Comparison of ENCODE assay signal across 21 mouse cellular contexts in genomic region chr3:121699849-121700248, GRCm38 (mm10). TPM values are rescaled to one million over a fixed set of nuclear protein-coding genes. Genes with fewer than 3 reads are reported as not detected.
DNase-seq lines count a peak whose midpoint lies in the region; ATAC-seq and TF ChIP-seq lines count a peak whose summit lies in the region.
"Had no signal": no experiment of that assay in that cellular context is flagged by ENCODE, and none has a peak within 500 bp of the region (broad histone marks: within the 10 kb centered on the region; RNA-seq: fewer than 3 reads in every experiment).

No protein-coding gene starts in this region.

- TF ChIP-seq CTCF in layer of hippocampus, adult 2 months (conservative IDR thresholded peaks at IDR 0.05) = no peak
- TF ChIP-seq CTCF in hindbrain, postnatal 0 days (IDR thresholded peaks at IDR 0.05; ENCODE audit: low read depth) = no peak

- no peaks in the 10 kb centered on the region for H3K36me3 ChIP-seq in forebrain, embryonic 14.5 days (ENCODE audit: control insufficient read depth, insufficient read depth, low read length)
- H3K36me3 ChIP-seq in hindbrain, postnatal 0 days (ENCODE audit: insufficient read depth, low read length) = no peaks in the 10 kb centered on the region
- no peaks in the 10 kb centered on the region for H3K36me3 ChIP-seq in neural tube, embryonic 13.5 days
- H3K36me3 ChIP-seq: G1E; stomach, embryonic 15.5 days had no signal

- H3K9ac ChIP-seq in forebrain, embryonic 14.5 days (ENCODE audit: low read length) = no peak overlapping the region
- no peak overlapping the region for H3K9ac ChIP-seq in hindbrain, postnatal 0 days (replicated peaks; ENCODE audit: low read length)
- H3K9ac ChIP-seq in neural tube, embryonic 13.5 days = no peak overlapping the region
- H3K9ac ChIP-seq: stomach, embryonic 15.5 days had no signal

- peak overlapping the region; percentile 41 for H3K4me2 ChIP-seq in forebrain, embryonic 14.5 days (ENCODE audit: low read length)
- peak overlapping the region; percentile 42 for H3K4me2 ChIP-seq in hindbrain, postnatal 0 days (ENCODE audit: low read depth, low read length)
- peak overlapping the region; percentile 45 for H3K4me2 ChIP-seq in neural tube, embryonic 13.5 days
- H3K4me2 ChIP-seq: stomach, embryonic 15.5 days had no signal

- ATAC-seq in forebrain, embryonic 14.5 days = peak; percentile 38; the same call in 1 of the 2 replicates
- peak; percentile 25 for ATAC-seq in hindbrain, postnatal 0 days
- peak; percentile 44 for ATAC-seq in neural tube, embryonic 13.5 days (ENCODE audit: low read depth)
- ATAC-seq in CD4-positive, CD25-positive, alpha-beta regulatory T cell, adult 4 months = no peak

- 44% methylated on average over 4 of the region's 4 CpGs for WGBS in forebrain, embryonic 14.5 days
- 37% methylated on average over 4 of the region's 4 CpGs for WGBS in hindbrain, postnatal 0 days
- 45% methylated on average over 4 of the region's 4 CpGs for WGBS in neural tube, embryonic 13.5 days

- H3K27me3 ChIP-seq in forebrain, embryonic 14.5 days (replicated peaks; ENCODE audit: control insufficient read depth, insufficient read depth, low read length) = no peaks in the 10 kb centered on the region
- H3K27me3 ChIP-seq in hindbrain, postnatal 0 days (ENCODE audit: insufficient read depth, low read length) = no peaks in the 10 kb centered on the region
- no peaks in the 10 kb centered on the region for H3K27me3 ChIP-seq in neural tube, embryonic 13.5 days
- H3K27me3 ChIP-seq: stomach, embryonic 15.5 days had no signal

- H3K9me3 ChIP-seq in forebrain, embryonic 14.5 days (replicated peaks; ENCODE audit: control insufficient read depth, low read length) = no peaks in the 10 kb centered on the region
- no peaks in the 10 kb centered on the region for H3K9me3 ChIP-seq in hindbrain, postnatal 0 days (ENCODE audit: low read length)
- H3K9me3 ChIP-seq in neural tube, embryonic 13.5 days = no peaks in the 10 kb centered on the region
- H3K9me3 ChIP-seq: G1E; stomach, embryonic 15.5 days had no signal

- no peak for DNase-seq in layer of hippocampus, adult 2 months (ENCODE audit: low spot score in 2 of 2)
- no peak for DNase-seq in layer of hippocampus, postnatal 36 days
- DNase-seq in forebrain, embryonic 14.5 days (ENCODE audit: low spot score) = no peak
- DNase-seq in hindbrain, postnatal 0 days (ENCODE audit: low spot score) = no peak
- DNase-seq in kidney, adult 8-10 months = no peak
- no peak for DNase-seq in cerebellum, postnatal 4 days (ENCODE audit: low spot score in 2 of 2)
- DNase-seq: B cell, adult 2 months; cerebellum, adult 8-10 months; kidney, postnatal 36 days; liver; lung, postnatal 10 days; thymus, postnatal 14 days had no signal

- no peak overlapping the region for H3K4me3 ChIP-seq in layer of hippocampus, adult 2 months
- no peak overlapping the region for H3K4me3 ChIP-seq in forebrain, embryonic 14.5 days (ENCODE audit: low read depth, low read length)
- no peak overlapping the region for H3K4me3 ChIP-seq in hindbrain, postnatal 0 days (ENCODE audit: low read length)
- H3K4me3 ChIP-seq in neural tube, embryonic 13.5 days = no peak overlapping the region
- H3K4me3 ChIP-seq: stomach, embryonic 15.5 days had no signal

- H3K27ac ChIP-seq in layer of hippocampus, adult 2 months = peak overlapping the region; percentile 92
- peak overlapping the region; percentile 96 for H3K27ac ChIP-seq in forebrain, embryonic 14.5 days (ENCODE audit: low read depth, low read length)
- H3K27ac ChIP-seq in hindbrain, postnatal 0 days = peak overlapping the region; percentile 84
- H3K27ac ChIP-seq in neural tube, embryonic 13.5 days (replicated peaks) = peak overlapping the region; percentile 88
- H3K27ac ChIP-seq: stomach, embryonic 15.5 days had no signal

- H3K4me1 ChIP-seq in forebrain, embryonic 14.5 days (ENCODE audit: control insufficient read depth, insufficient read depth, low read length) = peaks cover 24% of the 10 kb centered on the region
- H3K4me1 ChIP-seq in hindbrain, postnatal 0 days (ENCODE audit: insufficient read depth, low read length) = peaks cover 15% of the 10 kb centered on the region; the same call in 1 of the 2 replicates
- H3K4me1 ChIP-seq in neural tube, embryonic 13.5 days (replicated peaks) = peaks cover 42% of the 10 kb centered on the region

RNA-seq across cellular contexts. Expression of gene F3, which starts 23.5 kb away (rescaled TPM):
- total RNA-seq in layer of hippocampus, adult 2 months (2021) = 10 to 100 TPM; 52.6 to 68.0 TPM
- 10 to 100 TPM; 56.4 to 60.6 TPM for total RNA-seq in layer of hippocampus, postnatal 36 days (2021)
- polyA plus RNA-seq in forebrain, embryonic 14.5 days (2014; fragmentation: Nextera tagmentation; extraction: Ambion mirVana) = 8.8 and 11.0 TPM in 2 replicates
- total RNA-seq in hindbrain, postnatal 0 days (2014; rRNA removed) = 12.0 and 16.1 TPM in 2 replicates
- 15.2 and 18.9 TPM in 2 replicates for polyA plus RNA-seq in hindbrain, postnatal 0 days (2015; fragmentation: Nextera tagmentation; extraction: Ambion mirVana)
- 4.4 and 4.5 TPM in 2 replicates for polyA plus RNA-seq in neural tube, embryonic 13.5 days (2015; fragmentation: Nextera tagmentation; extraction: Ambion mirVana)
- not detected for polyA plus RNA-seq in CD4-positive, CD25-positive, alpha-beta regulatory T cell, adult 4 months (2017; shearing (Covaris generic))
- total RNA-seq: G1E; monocyte, adult 5-6 weeks had no signal
- polyA plus RNA-seq: G1E had no signal

RNA-seq across cellular contexts. Expression of gene 4930432M17Rik, which starts 29.3 kb away (rescaled TPM):
- total RNA-seq in layer of hippocampus, adult 2 months (2021) = not detected
- total RNA-seq in layer of hippocampus, postnatal 36 days (2021) = not detected
- not detected in 2 replicates for polyA plus RNA-seq in forebrain, embryonic 14.5 days (2014; fragmentation: Nextera tagmentation; extraction: Ambion mirVana)
- total RNA-seq in hindbrain, postnatal 0 days (2014; rRNA removed) = not detected in 2 replicates
- not detected in 2 replicates for polyA plus RNA-seq in hindbrain, postnatal 0 days (2015; fragmentation: Nextera tagmentation; extraction: Ambion mirVana)
- not detected in 2 replicates for polyA plus RNA-seq in neural tube, embryonic 13.5 days (2015; fragmentation: Nextera tagmentation; extraction: Ambion mirVana)
- polyA plus RNA-seq in CD4-positive, CD25-positive, alpha-beta regulatory T cell, adult 4 months (2017; shearing (Covaris generic)) = not detected
- total RNA-seq: left cerebral cortex, adult 18-20 months; monocyte, adult 5-6 weeks had no signal
- polyA plus RNA-seq: frontal cortex, adult 2 months; G1E; heart, embryonic 14.5 days; intestine, embryonic 14.5 days; stomach, embryonic 15.5 days had no signal
